Mouse (Mus musculus) bone marrow, adult 2 months (tissue): ENCODE measurements around the gene Pitpnm3. TPM values are rescaled to one million over a fixed set of nuclear protein-coding genes. Genes with fewer than 3 reads are reported as not detected.

Experiments
- H3K27ac ChIP-seq: fragments of 200-500 bp; 2 replicates; pipeline ENCODE4 v1.5.1; 2012; ENCODE audit warnings: low read depth, mild to moderate bottlenecking, control low read depth, inconsistent platforms, low read length; ENCODE audit not compliant: control insufficient read depth, poor library complexity, insufficient read depth
- H3K4me1 ChIP-seq: fragments of 200-500 bp; 2 replicates; pipeline ENCODE4 v1.6.1; 2011; ENCODE audit warnings: low read length; ENCODE audit not compliant: control insufficient read depth, insufficient read depth
- H3K4me3 ChIP-seq: fragments of 200-500 bp; replicated peaks from 2 replicates; pipeline ENCODE3; 2011; ENCODE audit warnings: mild to moderate bottlenecking, low read depth, low read length, control low read depth; ENCODE audit not compliant: control insufficient read depth
- CTCF ChIP-seq: fragments of 200-500 bp; IDR thresholded peaks from 2 replicates; pipeline ENCODE4 v1.5.1; 2011; ENCODE audit warnings: low read length, control low read depth; ENCODE audit not compliant: control insufficient read depth, insufficient read depth
- POLR2A ChIP-seq: fragments of 200-500 bp; IDR thresholded peaks from 2 replicates; pipeline ENCODE4 v1.6.1; 2011; ENCODE audit warnings: low read depth, mild to moderate bottlenecking, control low read depth, low read length, borderline replicate concordance; ENCODE audit not compliant: control insufficient read depth
- WGBS: fragments of 180-500 bp; shearing (Covaris S2); methylation state at CpG from one replicate; pipeline ENCODE4 v1.1.7; 2018; 5-methylcytosine and 5-hydroxymethylcytosine counted together
- polyA plus RNA-seq: library from polyadenylated mRNA; stranded (reverse); fragments of >200 nt; gene quantifications from 2 replicates; pipeline ENCODE4 v1.2.4, GENCODE M21; 2011; ENCODE audit warnings: low replicate concordance; ENCODE audit not compliant: missing spikeins, insufficient read depth, insufficient read length

The Pitpnm3 gene
- polyA plus RNA-seq, 1 experiment = not detected

DNA sequence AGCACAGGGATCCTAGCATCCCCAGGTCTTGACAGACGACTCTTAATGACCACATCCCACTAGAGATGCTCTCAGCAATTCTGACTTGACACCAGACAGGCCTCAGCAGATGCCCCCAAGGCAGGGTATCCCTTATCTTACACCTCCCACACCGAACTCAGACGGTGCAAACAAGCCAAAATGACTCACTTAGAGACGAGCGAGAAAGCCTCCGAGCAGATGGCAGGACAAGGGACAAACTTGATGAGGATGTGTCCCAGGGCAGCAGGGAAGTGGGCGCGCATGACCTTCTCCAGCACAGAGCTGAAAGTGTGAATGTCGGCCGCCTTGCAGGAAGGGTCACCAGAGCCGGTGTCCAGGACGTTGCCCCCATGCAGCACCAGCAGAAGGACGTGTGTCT lies 61.3 kb downstream of the Pitpnm3 start:
- H3K27ac ChIP-seq = no peak overlapping the region
- TF ChIP-seq CTCF (no peak), POLR2A (no peak)
- 78% methylated on average over 13 of the region's 13 CpGs for WGBS
- no peak overlapping the region for H3K4me3 ChIP-seq
- H3K4me1 ChIP-seq = no peaks in the 10 kb centered on the region

DNA sequence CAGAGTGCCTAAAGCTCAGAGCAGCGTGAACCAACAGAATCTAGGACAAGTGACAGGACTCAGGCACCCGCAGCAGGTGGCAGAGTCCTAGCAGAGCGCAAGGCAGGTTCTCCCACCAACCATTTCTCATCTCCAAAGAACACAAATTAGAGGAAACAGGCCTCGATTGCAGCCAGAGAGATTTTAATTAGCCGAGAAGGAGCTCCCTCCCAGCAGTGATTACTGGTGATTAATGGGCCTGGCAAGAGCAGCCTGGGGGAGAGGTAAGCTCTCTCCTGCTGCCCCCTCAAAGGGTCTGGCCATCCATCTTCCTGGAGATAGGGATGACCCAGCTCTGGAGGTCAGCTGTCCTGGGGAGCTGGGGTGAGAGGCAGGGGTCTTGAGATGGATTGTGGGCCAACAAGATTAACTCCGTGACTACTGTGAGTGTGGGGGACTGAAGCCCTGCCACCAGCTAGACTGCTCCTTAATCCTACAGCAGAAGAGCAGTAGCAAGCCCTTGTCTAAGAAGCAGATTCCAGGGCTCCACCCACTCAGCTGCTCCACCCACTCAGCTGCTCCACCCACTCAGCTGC lies 63.2 kb downstream of the Pitpnm3 start:
- Histone ChIP-seq H3K4me1 (no peaks in the 10 kb centered on the region), H3K4me3 (no peak overlapping the region), H3K27ac (no peak overlapping the region)
- WGBS = 62% methylated on average over 6 of the region's 6 CpGs
- TF ChIP-seq POLR2A (no peak), CTCF (no peak)

DNA sequence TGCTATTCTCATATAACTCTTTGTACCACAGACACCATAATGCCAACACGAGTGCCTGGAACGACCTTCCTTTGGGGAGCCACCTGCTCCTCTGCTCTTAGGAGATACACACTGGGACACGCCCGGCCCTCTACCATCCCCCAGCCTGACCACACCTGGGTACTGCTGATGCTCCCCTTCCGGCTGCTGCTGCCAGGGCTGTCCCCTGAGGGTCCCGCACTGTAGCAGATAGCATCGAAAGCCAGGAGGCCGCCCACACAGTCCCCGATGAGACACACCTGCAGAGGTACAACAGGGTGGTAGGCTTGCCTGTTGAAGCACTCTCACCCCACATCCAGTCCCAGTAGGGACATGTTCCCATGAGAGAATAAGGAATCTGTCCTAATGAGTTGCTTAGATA lies 64.8 kb downstream of the Pitpnm3 start:
- Histone ChIP-seq H3K4me1 (no peaks in the 10 kb centered on the region), H3K27ac (no peak overlapping the region), H3K4me3 (no peak overlapping the region)
- 80% methylated on average over 9 of the region's 9 CpGs for WGBS
- TF ChIP-seq POLR2A (no peak), CTCF (no peak)

DNA sequence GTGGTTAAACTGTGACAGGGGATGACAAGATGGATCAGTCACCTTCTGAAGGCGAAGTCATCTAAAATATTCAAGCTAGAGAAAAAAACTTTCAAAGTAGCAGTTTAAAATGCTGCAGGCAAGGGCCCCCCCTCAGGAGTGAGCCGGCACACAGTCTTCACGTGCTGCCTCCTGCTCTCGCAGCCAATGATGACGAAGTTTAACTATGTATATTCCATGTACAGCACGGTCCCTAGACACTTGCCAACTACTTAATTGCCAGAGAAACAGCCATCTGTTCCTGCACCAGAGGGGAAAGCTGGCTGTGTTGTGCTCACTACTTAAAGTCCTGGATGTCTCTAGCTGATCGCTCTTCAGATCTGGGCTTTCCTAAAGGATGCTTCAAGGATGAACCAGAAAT lies 67.6 kb downstream of the Pitpnm3 start:
- H3K4me3 ChIP-seq = no peak overlapping the region
- TF ChIP-seq POLR2A = no peak
- no peak for TF ChIP-seq CTCF
- no peak overlapping the region for H3K27ac ChIP-seq
- WGBS = 80% methylated on average over 7 of the region's 7 CpGs
- H3K4me1 ChIP-seq = no peaks in the 10 kb centered on the region

DNA sequence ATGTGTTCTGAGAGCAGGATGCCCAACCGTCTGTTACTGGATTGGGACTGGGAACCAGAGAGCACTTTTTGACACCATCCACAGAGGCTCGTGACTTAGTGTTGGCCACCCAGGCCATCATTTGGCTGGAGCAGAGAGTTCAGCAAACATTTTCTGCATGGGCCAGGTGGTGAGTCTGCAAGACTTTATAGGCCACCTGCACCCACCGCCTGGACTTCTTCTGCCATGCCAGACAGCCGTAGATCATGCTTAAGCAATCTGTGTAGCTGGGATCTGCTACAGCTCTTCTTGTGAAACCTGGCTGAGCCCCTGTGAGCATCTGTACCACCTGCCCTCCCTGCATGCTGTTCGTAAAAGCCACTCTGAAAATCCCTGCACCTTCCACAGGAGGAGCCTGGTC lies 68.3 kb downstream of the Pitpnm3 start:
- TF ChIP-seq POLR2A (no peak), CTCF (no peak)
- Histone ChIP-seq H3K4me3 (no peak overlapping the region), H3K4me1 (no peaks in the 10 kb centered on the region), H3K27ac (no peak overlapping the region)
- WGBS = 83% methylated on average over 5 of the region's 5 CpGs

DNA sequence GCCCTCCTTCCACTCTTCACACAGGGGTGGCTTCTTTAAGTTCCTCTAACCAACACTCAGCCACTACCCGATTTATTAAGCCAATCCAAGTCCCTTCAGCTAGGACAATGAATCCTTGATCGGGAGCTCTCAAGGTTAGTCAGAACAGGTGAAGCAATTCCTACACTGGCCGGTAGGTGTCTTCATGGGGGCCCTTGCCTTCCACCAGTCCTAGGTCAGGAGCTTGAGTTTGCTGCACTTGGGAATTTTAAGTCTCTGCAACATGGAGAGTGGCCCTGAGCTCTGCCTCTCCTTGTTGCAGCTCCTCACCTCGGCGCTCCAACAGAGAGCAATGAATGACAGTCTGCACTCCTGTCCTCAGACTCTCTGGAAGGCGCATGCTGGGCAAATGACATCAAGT lies 69.2 kb downstream of the Pitpnm3 start:
- no peak overlapping the region for H3K27ac ChIP-seq
- TF ChIP-seq CTCF = peak; percentile 45; the same call in 1 of the 2 replicates
- TF ChIP-seq POLR2A = no peak
- no peaks in the 10 kb centered on the region for H3K4me1 ChIP-seq
- WGBS = 36% methylated on average over 6 of the region's 6 CpGs
- no peak overlapping the region for H3K4me3 ChIP-seq

DNA sequence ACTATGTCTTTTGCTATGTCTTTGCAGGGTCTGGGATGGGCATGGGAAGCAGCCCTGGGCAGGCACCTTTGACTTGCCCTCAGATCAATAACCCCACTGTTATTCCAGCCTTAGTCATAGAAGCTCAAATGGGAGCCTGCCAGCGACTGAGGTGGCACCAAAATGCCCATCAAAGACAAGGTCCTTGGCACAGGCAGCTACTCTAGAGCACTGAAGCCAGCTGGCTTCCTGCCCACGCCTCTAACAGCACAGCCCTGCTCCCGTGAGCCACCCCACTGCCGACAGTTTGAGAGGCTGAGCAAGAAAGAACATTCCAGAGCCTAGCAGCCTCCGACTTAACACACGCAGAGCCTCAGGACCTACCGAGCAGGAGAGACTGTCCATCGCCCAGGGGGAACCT lies 70.5 kb downstream of the Pitpnm3 start:
- no peak overlapping the region for H3K4me3 ChIP-seq
- WGBS = 72% methylated on average over 8 of the region's 8 CpGs
- TF ChIP-seq POLR2A (no peak), CTCF (no peak)
- H3K27ac ChIP-seq = no peak overlapping the region
- H3K4me1 ChIP-seq = no peaks in the 10 kb centered on the region

DNA sequence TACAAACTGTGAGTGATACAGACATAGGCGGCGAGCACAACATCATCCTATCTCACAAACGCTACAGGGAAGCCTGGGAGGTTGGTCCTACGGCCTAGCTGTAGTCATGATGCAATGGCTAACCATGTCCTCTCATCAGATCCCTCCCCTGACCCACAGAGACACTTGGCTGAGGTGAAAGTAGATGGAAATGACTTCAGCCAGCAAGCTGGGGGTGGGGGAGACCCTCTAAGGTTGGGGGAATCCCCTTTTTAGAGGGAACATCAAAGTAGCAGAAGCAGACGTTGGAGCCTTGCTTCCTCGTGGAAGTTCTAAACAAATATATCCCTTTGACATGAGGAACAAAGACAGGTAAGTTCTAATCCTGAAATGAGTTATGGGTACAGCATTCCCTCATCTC lies 71.2 kb downstream of the Pitpnm3 start:
- TF ChIP-seq POLR2A = no peak
- no peak for TF ChIP-seq CTCF
- H3K4me3 ChIP-seq = no peak overlapping the region
- no peaks in the 10 kb centered on the region for H3K4me1 ChIP-seq
- no peak overlapping the region for H3K27ac ChIP-seq
- 60% methylated on average over 6 of the region's 6 CpGs for WGBS

DNA sequence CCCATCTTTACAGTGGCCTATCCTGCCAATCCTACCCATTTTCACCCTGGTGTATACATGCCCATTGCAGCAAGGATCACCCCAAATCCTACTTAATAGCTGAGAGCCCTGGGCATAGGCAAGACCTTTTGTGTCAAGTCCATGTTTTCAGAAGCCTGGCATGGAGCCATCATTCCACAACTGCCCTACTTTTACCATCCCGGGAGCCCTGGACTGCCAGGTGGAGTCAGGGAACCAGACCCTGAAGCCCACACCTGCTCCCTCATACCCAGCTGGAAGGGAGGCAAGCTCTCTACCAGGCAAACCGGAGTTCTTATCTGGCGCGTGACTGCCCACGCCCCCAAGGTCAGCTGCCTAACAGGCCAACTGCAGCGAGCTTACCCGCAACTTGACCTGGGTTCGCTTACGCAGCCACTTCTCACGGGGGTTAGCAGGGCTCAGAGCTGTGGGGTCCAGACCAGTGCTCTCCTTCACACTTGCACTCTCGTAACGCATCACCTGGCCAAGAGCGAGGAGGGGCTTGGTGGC lies 74.4 kb downstream of the Pitpnm3 start:
- Histone ChIP-seq H3K27ac (no peak overlapping the region), H3K4me3 (no peak overlapping the region), H3K4me1 (no peaks in the 10 kb centered on the region)
- no peak for TF ChIP-seq POLR2A
- TF ChIP-seq CTCF = no peak
- WGBS = 82% methylated on average over 13 of the region's 13 CpGs
